ENCODE assay signal across 8 mouse cellular contexts in genomic region chr3:108536517-108537260, GRCm38 (mm10). TPM values are rescaled to one million over a fixed set of nuclear protein-coding genes. Genes with fewer than 3 reads are reported as not detected.
DNase-seq lines count a peak whose midpoint lies in the region; ATAC-seq and TF ChIP-seq lines count a peak whose summit lies in the region.

TSS of gene 5330417C22Rik (minus strand) at chr3:108536536.

- peaks cover 18% of the 10 kb centered on the region for H3K27me3 ChIP-seq in heart, embryonic 12.5 days (replicated peaks)
- 0 out of 2 replicates have a peak, but pooled peaks cover 4% of the 10 kb centered on the region for H3K27me3 ChIP-seq in kidney, postnatal 0 days (ENCODE audit: insufficient read depth, low read length)
- H3K27me3 ChIP-seq in liver, adult 2 months (ENCODE audit: control insufficient read depth, insufficient read depth, low read length), result peaks cover 5% of the 10 kb centered on the region; the same call in 1 of the 2 replicates
- no peaks in the 10 kb centered on the region for H3K27me3 ChIP-seq in testis, adult 2 months (ENCODE audit: control insufficient read depth, insufficient read depth, low read length)

- WGBS in heart, embryonic 12.5 days, result 3% methylated on average over 32 of the region's 35 CpGs
- 1% methylated on average over 34 of the region's 35 CpGs for WGBS in kidney, postnatal 0 days
- WGBS in liver, adult 2 months, result 4% methylated on average over 35 of the region's 35 CpGs

- H3K9ac ChIP-seq in heart, embryonic 12.5 days, result peak within 1 kb of the TSS; percentile 38
- H3K9ac ChIP-seq in kidney, postnatal 0 days (ENCODE audit: low read depth, low read length), result no peak within 1 kb of the TSS
- no peak within 1 kb of the TSS for H3K9ac ChIP-seq in liver, adult 2 months (ENCODE audit: low read depth, low read length)

- H3K4me2 ChIP-seq in heart, embryonic 12.5 days, result peak within 1 kb of the TSS; percentile 82
- peak within 1 kb of the TSS; percentile 58 for H3K4me2 ChIP-seq in kidney, postnatal 0 days (ENCODE audit: low read length)

- no peak within 1 kb of the TSS for H3K27ac ChIP-seq in heart, embryonic 12.5 days (ENCODE audit: poor library complexity, severe bottlenecking)
- H3K27ac ChIP-seq in kidney, postnatal 0 days, result no peak within 1 kb of the TSS
- H3K27ac ChIP-seq in liver, adult 2 months (replicated peaks; ENCODE audit: insufficient read depth, low read depth, low read length), result no peak within 1 kb of the TSS
- no peak within 1 kb of the TSS for H3K27ac ChIP-seq in testis, adult 2 months (ENCODE audit: control insufficient read depth, insufficient read depth, low read depth, low read length)

- peaks cover 18% of the 10 kb centered on the region for H3K4me1 ChIP-seq in heart, embryonic 12.5 days (replicated peaks)
- no peaks in the 10 kb centered on the region for H3K4me1 ChIP-seq in kidney, postnatal 0 days (replicated peaks; ENCODE audit: insufficient read depth, low read length)
- peaks cover 5% of the 10 kb centered on the region; the same call in 1 of the 2 replicates for H3K4me1 ChIP-seq in liver, adult 2 months (ENCODE audit: control insufficient read depth, insufficient read depth, low read length)
- H3K4me1 ChIP-seq in testis, adult 2 months (ENCODE audit: control insufficient read depth, insufficient read depth, low read length), result peaks cover 2% of the 10 kb centered on the region

- no peak for TF ChIP-seq POLR2A in liver, adult 2 months (IDR thresholded peaks at IDR 0.05; ENCODE audit: extremely low read depth, insufficient read depth, low read length)
- TF ChIP-seq POLR2A in testis, adult 2 months (IDR thresholded peaks at IDR 0.05; ENCODE audit: control insufficient read depth, low read depth, low read length), result peak; percentile 42; the same call in 1 of the 2 replicates

- DNase-seq in ovary, postnatal 36 days (ENCODE audit: low spot score), result peak; percentile 33
- no peak for DNase-seq in ovary, postnatal 10 days (ENCODE audit: low spot score)
- peak; percentile 47 for DNase-seq in kidney, postnatal 0 days (ENCODE audit: low spot score)
- DNase-seq in liver, adult 2 months (ENCODE audit: extremely low read depth, low read depth, low spot score), result no peak

- H3K79me2 ChIP-seq in liver, adult 2 months (ENCODE audit: control insufficient read depth, insufficient read depth, low read length), result no peaks in the 10 kb centered on the region

- peak within 1 kb of the TSS; percentile 48 for H3K4me3 ChIP-seq in heart, embryonic 12.5 days
- peak within 1 kb of the TSS; percentile 25 for H3K4me3 ChIP-seq in kidney, postnatal 0 days (replicated peaks; ENCODE audit: low read depth, low read length)
- H3K4me3 ChIP-seq in liver, adult 2 months (ENCODE audit: insufficient read depth, low read depth, low read length), result peak within 1 kb of the TSS; percentile 41; the same call in 1 of the 2 replicates
- H3K4me3 ChIP-seq in testis, adult 2 months (ENCODE audit: control insufficient read depth, low read depth, low read length), result peak within 1 kb of the TSS; percentile 88

- no peaks in the 10 kb centered on the region for H3K36me3 ChIP-seq in heart, embryonic 12.5 days
- no peaks in the 10 kb centered on the region for H3K36me3 ChIP-seq in kidney, postnatal 0 days (ENCODE audit: insufficient read depth, low read length)
- no peaks in the 10 kb centered on the region for H3K36me3 ChIP-seq in liver, adult 2 months (ENCODE audit: control insufficient read depth, insufficient read depth, low read length)
- no peaks in the 10 kb centered on the region for H3K36me3 ChIP-seq in testis, adult 2 months (ENCODE audit: control insufficient read depth, insufficient read depth, low read length)

- no peaks in the 10 kb centered on the region for H3K9me3 ChIP-seq in heart, embryonic 12.5 days (replicated peaks)
- no peaks in the 10 kb centered on the region for H3K9me3 ChIP-seq in kidney, postnatal 0 days (replicated peaks; ENCODE audit: low read length)

- no peak for TF ChIP-seq CTCF in kidney, postnatal 0 days (IDR thresholded peaks at IDR 0.05; ENCODE audit: low read depth)
- TF ChIP-seq CTCF in liver, adult 2 months (IDR thresholded peaks at IDR 0.05; ENCODE audit: low read depth, low read length), result no peak
- no peak for TF ChIP-seq CTCF in testis, adult 2 months (IDR thresholded peaks at IDR 0.05; ENCODE audit: control insufficient read depth, insufficient read depth, insufficient replicate concordance, low read depth, low read length)

- ATAC-seq in common myeloid progenitor, adult 5-6 weeks (replicated peaks; ENCODE audit: low read depth, poor library complexity, severe bottlenecking), result peak; percentile 36
- ATAC-seq in heart, embryonic 12.5 days (ENCODE audit: insufficient number of reproducible peaks, low FRiP score), result peak; percentile 51; the same call in 1 of the 2 replicates
- peak; percentile 77 for ATAC-seq in kidney, postnatal 0 days (replicated peaks; ENCODE audit: low FRiP score, low read depth)
- peak; percentile 54 for ATAC-seq in monocyte, adult 5-6 weeks (replicated peaks; ENCODE audit: insufficient number of reproducible peaks, low FRiP score, low TSS enrichment, poor library complexity, severe bottlenecking)

RNA-seq across cellular contexts. Expression of gene 5330417C22Rik, which starts in this region (rescaled TPM):
- 0.32 and 3.4 TPM in 2 replicates for total RNA-seq in common myeloid progenitor, adult 5-6 weeks (2017)
- 0.46 and 0.85 TPM in 2 replicates for polyA plus RNA-seq in heart, embryonic 12.5 days (2016; fragmentation: Nextera tagmentation; extraction: Ambion mirVana)
- 1.6 and 1.7 TPM in 2 replicates for polyA plus RNA-seq in kidney, postnatal 0 days (2015; fragmentation: Nextera tagmentation; extraction: Ambion mirVana)
- total RNA-seq in liver, adult 2 months (2014; rRNA removed), result 0.55 and 0.60 TPM in 2 replicates
- 0.20 and 0.45 TPM in 2 replicates for polyA plus RNA-seq in liver, adult 2 months (2012; rRNA removed)
- total RNA-seq in monocyte, adult 5-6 weeks (2017), result 0.11 to 0.19 TPM in 2 of 3 replicates, not detected in the other
- polyA plus RNA-seq in testis, adult 2 months (2012; rRNA removed), result 144 and 149 TPM in 2 replicates

Comparison
In these comparisons a context has a peak if more than half of its experiments do, and no peak if none do; other contexts are left out.
1. RNA of gene 5330417C22Rik (polyA plus RNA-seq): 144 to 149 TPM in testis, adult 2 months; 1.6 to 1.7 TPM in kidney, postnatal 0 days, 0.46 to 0.85 TPM in heart, embryonic 12.5 days and 0.20 to 0.45 TPM in liver, adult 2 months; every median in the first group is over 10 times any median in the second.
2. DNase-seq: peak in ovary, postnatal 36 days (single experiment) and kidney, postnatal 0 days (single experiment); none in ovary, postnatal 10 days (single experiment) and liver, adult 2 months (single experiment).
3. Peak in ATAC-seq, H3K4me3 ChIP-seq, H3K9ac ChIP-seq and H3K4me2 ChIP-seq in heart, embryonic 12.5 days; RNA of the gene not detected or under 1 TPM.
4. Peak in ATAC-seq in monocyte, adult 5-6 weeks; RNA of the gene not detected or under 1 TPM.
5. H3K4me3 ChIP-seq: peak in every context shown above with its lines; median percentile 88 in testis, adult 2 months; 48 in heart, embryonic 12.5 days; 41 in liver, adult 2 months; 25 in kidney, postnatal 0 days.
6. Peak in every context shown above with its lines, with median percentiles within 50 percentile points of each other: ATAC-seq.